Comparison of ENCODE assay signal across 21 mouse cellular contexts in the genomic region with DNA sequence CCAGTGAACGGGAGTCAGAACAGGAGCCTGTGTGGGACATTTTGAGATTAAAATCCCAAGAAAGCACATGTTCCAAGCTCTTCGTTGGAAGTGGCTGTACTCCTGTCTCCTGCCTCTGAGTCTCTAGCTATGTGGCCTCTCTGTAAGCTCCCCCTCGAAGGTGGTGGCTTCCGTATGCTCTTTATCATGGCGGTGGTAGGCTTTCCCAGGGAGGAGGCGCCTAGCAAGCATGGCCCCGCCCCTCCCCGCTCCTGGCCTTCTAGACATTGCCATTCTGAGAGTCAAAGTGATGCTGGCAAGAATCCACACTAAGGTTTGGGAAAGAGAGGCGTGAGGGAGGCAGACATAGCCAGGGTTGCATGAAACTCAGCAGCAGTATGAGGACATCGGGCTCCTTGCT. TPM values are rescaled to one million over a fixed set of nuclear protein-coding genes. Genes with fewer than 3 reads are reported as not detected.
DNase-seq lines count a peak whose midpoint lies in the region.
"Had no signal": no experiment of that assay in that cellular context is flagged by ENCODE, and none has a peak within 500 bp of the region (broad histone marks: within the 10 kb centered on the region; RNA-seq: fewer than 3 reads in every experiment).

No protein-coding gene starts in this region.

- DNase-seq in adrenal gland, postnatal 10 days, result peak; percentile 8
- no peak for DNase-seq in adrenal gland, adult 18-20 months (ENCODE audit: low spot score in 2 of 2)
- DNase-seq in adrenal gland, postnatal 14 days, result peak; percentile 24
- DNase-seq in adrenal gland, adult (ENCODE audit: inconsistent age in 2 of 2, low spot score in 1 of 2), result no peak
- DNase-seq in R1 (ENCODE audit: low read depth, low spot score) (peak; percentile 59), ZHBTc4 (ENCODE audit: low read depth, low spot score) (peak; percentile 77)
- no peak for DNase-seq in retina, embryonic 14.5 days (ENCODE audit: low spot score)
- DNase-seq in lung, postnatal 36 days, result no peak
- DNase-seq: adrenal gland, adult 2 months; adrenal gland, adult 8-10 months; adrenal gland, postnatal 25 days; adrenal gland, postnatal 36 days; B cell, adult 2 months; cerebellum, adult 11 months; cerebellum, adult 11-12 months; cerebellum, adult 18-20 months; cerebellum, adult 2 months; cerebellum, adult 8-10 months; cerebellum, adult 9-10 months; cerebellum, adult 9-11 months; cerebellum, postnatal 10 days had no signal

RNA-seq across cellular contexts. Expression of a gene that starts 24.7 kb away (rescaled TPM):
- total RNA-seq in adrenal gland, postnatal 10 days (2021), result 100 to 1,000 TPM in 1 of 2 experiments, 10 to 100 TPM in 1; 96.1 to 103 TPM
- total RNA-seq in adrenal gland, adult 18-20 months (2021), result 10 to 100 TPM; 75.9 to 76.2 TPM
- 84.8 and 103 TPM in 2 replicates for total RNA-seq in adrenal gland, postnatal 14 days (2021)

RNA-seq across cellular contexts. Expression of a gene that starts 36.6 kb away (rescaled TPM):
- total RNA-seq in adrenal gland, postnatal 10 days (2021), result 10 to 100 TPM; 30.1 to 35.3 TPM
- 10 to 100 TPM; 28.7 to 30.2 TPM for total RNA-seq in adrenal gland, adult 18-20 months (2021)
- total RNA-seq in adrenal gland, postnatal 14 days (2021), result 30.7 and 33.6 TPM in 2 replicates

RNA-seq across cellular contexts. Expression of a gene that starts 37.2 kb away (rescaled TPM):
- total RNA-seq in adrenal gland, postnatal 10 days (2021), result under 1 TPM; 0.51 to 0.88 TPM
- total RNA-seq in adrenal gland, adult 18-20 months (2021), result under 1 TPM; 0.29 to 0.30 TPM
- 0.37 and 0.56 TPM in 2 replicates for total RNA-seq in adrenal gland, postnatal 14 days (2021)

Comparison
In these comparisons a context has a peak if more than half of its experiments do, and no peak if none do; other contexts are left out.
1. DNase-seq: peak in adrenal gland, postnatal 10 days (single experiment), adrenal gland, postnatal 14 days (single experiment), R1 (single experiment) and ZHBTc4 (single experiment); none in adrenal gland, adult 18-20 months (0 of 2), adrenal gland, adult (0 of 2), retina, embryonic 14.5 days (single experiment) and lung, postnatal 36 days (single experiment).